ENCODE assay signal across 28 mouse cellular contexts in the genomic region with DNA sequence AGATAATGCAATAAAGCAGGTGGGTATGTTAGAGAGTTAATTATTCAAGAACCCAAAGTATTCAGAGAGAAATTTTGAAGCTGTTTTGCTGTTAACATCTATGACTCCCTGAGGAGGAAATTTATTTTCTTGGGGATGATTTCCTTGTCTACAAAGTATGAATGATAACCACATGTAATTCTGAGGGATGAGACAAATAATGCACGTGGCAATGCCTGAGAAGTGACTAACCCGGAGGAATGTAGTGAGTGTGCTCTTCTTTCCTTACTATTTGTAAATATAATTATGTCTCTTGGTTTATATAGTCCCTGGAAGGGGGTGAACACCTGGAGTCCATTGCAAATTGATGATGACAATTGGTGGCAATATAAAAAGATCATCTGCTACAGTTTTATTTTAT.
"Had no signal": no experiment of that assay in that cellular context is flagged by ENCODE, and none has a peak within 500 bp of the region (broad histone marks: within the 10 kb centered on the region; RNA-seq: fewer than 3 reads in every experiment).

No protein-coding gene starts in this region.

- H3K9me3 ChIP-seq: embryonic facial prominence, embryonic 10.5 days; embryonic facial prominence, embryonic 12.5 days; embryonic facial prominence, embryonic 13.5 days; embryonic facial prominence, embryonic 15.5 days; forebrain, embryonic 10.5 days; forebrain, embryonic 12.5 days; forebrain, embryonic 13.5 days; forebrain, embryonic 15.5 days; heart, embryonic 10.5 days had no signal

- H3K4me2 ChIP-seq: embryonic facial prominence, embryonic 12.5 days; embryonic facial prominence, embryonic 13.5 days; embryonic facial prominence, embryonic 15.5 days; forebrain, embryonic 12.5 days; forebrain, embryonic 13.5 days; forebrain, embryonic 15.5 days; heart, embryonic 11.5 days had no signal

- H3K9ac ChIP-seq: embryonic facial prominence, embryonic 12.5 days; embryonic facial prominence, embryonic 13.5 days; embryonic facial prominence, embryonic 15.5 days; forebrain, embryonic 12.5 days; forebrain, embryonic 13.5 days; forebrain, embryonic 15.5 days; forebrain, postnatal 0 days had no signal

- H3K27ac ChIP-seq: embryonic facial prominence, embryonic 10.5 days; embryonic facial prominence, embryonic 12.5 days; embryonic facial prominence, embryonic 13.5 days; embryonic facial prominence, embryonic 15.5 days; forebrain, embryonic 10.5 days; forebrain, embryonic 12.5 days; forebrain, embryonic 13.5 days; forebrain, embryonic 15.5 days; heart, adult 2 months; heart, embryonic 10.5 days had no signal

- DNase-seq: cerebellum, adult 9-10 months; cerebellum, adult 9-11 months; cerebellum, postnatal 10 days; cerebellum, postnatal 14 days; cerebellum, postnatal 36 days; embryo, embryonic 11 days; forebrain, postnatal 0 days; gastrocnemius, adult 2 months; gastrocnemius, postnatal 10 days; gastrocnemius, postnatal 14 days; gastrocnemius, postnatal 25 days; gastrocnemius, postnatal 36 days; heart, adult 11 months; heart, adult 18-20 months; heart, adult 2 months had no signal

- ATAC-seq: forebrain, embryonic 13.5 days; forebrain, embryonic 14.5 days; forebrain, embryonic 15.5 days; forebrain, embryonic 16.5 days; forebrain, postnatal 0 days had no signal

- H3K27me3 ChIP-seq: embryonic facial prominence, embryonic 12.5 days; embryonic facial prominence, embryonic 13.5 days; embryonic facial prominence, embryonic 15.5 days; forebrain, embryonic 12.5 days; forebrain, embryonic 13.5 days; forebrain, embryonic 15.5 days had no signal

- H3K4me3 ChIP-seq: embryonic facial prominence, embryonic 10.5 days; embryonic facial prominence, embryonic 12.5 days; embryonic facial prominence, embryonic 13.5 days; embryonic facial prominence, embryonic 15.5 days; erythroblast, embryonic 14.5 days; forebrain, embryonic 10.5 days; forebrain, embryonic 12.5 days; forebrain, embryonic 13.5 days; forebrain, embryonic 15.5 days; gastrocnemius, adult 2 months; heart, adult 2 months; heart, embryonic 10.5 days had no signal

- H3K36me3 ChIP-seq: embryonic facial prominence, embryonic 10.5 days; embryonic facial prominence, embryonic 12.5 days; embryonic facial prominence, embryonic 13.5 days; embryonic facial prominence, embryonic 15.5 days; forebrain, embryonic 10.5 days; forebrain, embryonic 12.5 days; forebrain, embryonic 15.5 days; heart, embryonic 10.5 days had no signal

- H3K4me1 ChIP-seq: embryonic facial prominence, embryonic 10.5 days; embryonic facial prominence, embryonic 12.5 days; embryonic facial prominence, embryonic 13.5 days; embryonic facial prominence, embryonic 15.5 days; forebrain, embryonic 10.5 days; forebrain, embryonic 12.5 days; forebrain, embryonic 13.5 days; forebrain, embryonic 15.5 days; heart, embryonic 10.5 days had no signal
